Mouse (Mus musculus): Measurements from ENCODE around the gene Ctbp2. TPM values are rescaled to one million over a fixed set of nuclear protein-coding genes. Genes with fewer than 3 reads are reported as not detected.

The Ctbp2 gene
- polyA plus RNA-seq, 1 experiment from 2014 or later = 117 TPM

GRCm38 (mm10) chr7:133047287-133047686, 76.9 kb downstream of the Ctbp2 start:
- 81% methylated on average over 4 of the region's 4 CpGs for WGBS
- Histone ChIP-seq H3K36me3 (replicated peaks) (peaks cover 73% of the 10 kb centered on the region), H3K4me3 (no peak overlapping the region), H3K4me1 (peaks cover 36% of the 10 kb centered on the region), H3K9me3 (no peaks in the 10 kb centered on the region), H3K27ac (replicated peaks) (no peak overlapping the region), H3K27me3 (replicated peaks; ENCODE audit: low read depth, poor library complexity, severe bottlenecking) (no peaks in the 10 kb centered on the region)
- no peak for DNase-seq (ENCODE audit: low spot score)

DNA sequence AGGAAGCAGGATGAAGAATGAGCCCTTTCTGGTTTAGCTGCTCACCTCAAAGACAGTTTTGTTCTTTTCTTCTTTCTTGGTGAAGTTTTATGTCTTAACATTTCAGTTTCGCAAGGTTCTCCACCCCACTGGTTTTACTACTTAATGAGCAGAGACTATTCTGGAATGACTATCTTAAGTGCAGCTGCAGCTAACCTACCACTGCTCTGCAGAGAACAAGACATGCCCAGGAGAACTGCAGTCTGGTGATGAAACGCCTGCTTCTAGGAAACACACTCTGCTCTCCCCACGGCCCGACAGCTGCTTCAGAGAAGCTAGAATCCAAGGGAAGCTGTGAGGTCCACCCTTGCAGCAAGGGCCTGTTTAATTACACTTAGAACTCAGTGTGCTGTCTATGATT, 79.4 kb downstream of the Ctbp2 start:
- no peaks in the 10 kb centered on the region for H3K27me3 ChIP-seq (replicated peaks; ENCODE audit: low read depth, poor library complexity, severe bottlenecking)
- 83% methylated on average over 4 of the region's 4 CpGs for WGBS
- H3K4me1 ChIP-seq = peaks cover 57% of the 10 kb centered on the region
- H3K36me3 ChIP-seq (replicated peaks) = peaks cover 60% of the 10 kb centered on the region
- no peaks in the 10 kb centered on the region for H3K9me3 ChIP-seq
- H3K4me3 ChIP-seq = no peak overlapping the region
- no peak overlapping the region for H3K27ac ChIP-seq (replicated peaks)
- no peak for DNase-seq (ENCODE audit: low spot score)

DNA sequence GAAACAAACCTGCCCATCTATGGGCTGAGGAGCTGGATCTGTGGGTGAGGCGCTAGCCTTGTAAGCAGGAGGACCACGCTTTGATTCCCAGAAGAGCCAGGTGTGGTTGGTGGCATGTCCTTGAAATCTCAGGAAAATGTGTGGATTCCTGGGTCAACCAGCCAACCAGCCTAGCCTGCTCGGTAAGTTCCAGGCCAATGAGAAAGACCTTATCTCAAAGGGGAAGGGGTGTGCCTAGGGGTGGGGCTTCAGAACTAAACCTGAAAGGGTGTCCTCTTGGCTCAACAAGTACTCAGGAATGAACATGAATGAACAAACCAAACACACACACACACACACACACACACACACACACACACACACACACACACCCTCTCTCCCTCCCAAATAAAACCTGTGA, 82.4 kb downstream of the Ctbp2 start:
- H3K27me3 ChIP-seq (replicated peaks; ENCODE audit: low read depth, poor library complexity, severe bottlenecking) = no peaks in the 10 kb centered on the region
- H3K4me1 ChIP-seq = peaks cover 66% of the 10 kb centered on the region
- 77% methylated on average over 3 of the region's 3 CpGs for WGBS
- no peaks in the 10 kb centered on the region for H3K9me3 ChIP-seq
- H3K4me3 ChIP-seq = no peak overlapping the region
- H3K36me3 ChIP-seq (replicated peaks) = peaks cover 46% of the 10 kb centered on the region
- DNase-seq (ENCODE audit: low spot score) = no peak
- H3K27ac ChIP-seq (replicated peaks) = no peak overlapping the region

- H3K9me3 ChIP-seq = no peaks in the 10 kb centered on the region
- H3K4me1 ChIP-seq = peaks cover 76% of the 10 kb centered on the region
- no peak overlapping the region for H3K4me3 ChIP-seq
- no peak overlapping the region for H3K27ac ChIP-seq (replicated peaks)
- no peaks in the 10 kb centered on the region for H3K27me3 ChIP-seq (replicated peaks; ENCODE audit: low read depth, poor library complexity, severe bottlenecking)
- DNase-seq (ENCODE audit: low spot score) = no peak
- 82% methylated on average over 3 of the region's 3 CpGs for WGBS
- peaks cover 37% of the 10 kb centered on the region for H3K36me3 ChIP-seq (replicated peaks)
Measured at GRCm38 (mm10) chr7:133040688-133041345, 83.3 kb downstream of the Ctbp2 start.

DNA sequence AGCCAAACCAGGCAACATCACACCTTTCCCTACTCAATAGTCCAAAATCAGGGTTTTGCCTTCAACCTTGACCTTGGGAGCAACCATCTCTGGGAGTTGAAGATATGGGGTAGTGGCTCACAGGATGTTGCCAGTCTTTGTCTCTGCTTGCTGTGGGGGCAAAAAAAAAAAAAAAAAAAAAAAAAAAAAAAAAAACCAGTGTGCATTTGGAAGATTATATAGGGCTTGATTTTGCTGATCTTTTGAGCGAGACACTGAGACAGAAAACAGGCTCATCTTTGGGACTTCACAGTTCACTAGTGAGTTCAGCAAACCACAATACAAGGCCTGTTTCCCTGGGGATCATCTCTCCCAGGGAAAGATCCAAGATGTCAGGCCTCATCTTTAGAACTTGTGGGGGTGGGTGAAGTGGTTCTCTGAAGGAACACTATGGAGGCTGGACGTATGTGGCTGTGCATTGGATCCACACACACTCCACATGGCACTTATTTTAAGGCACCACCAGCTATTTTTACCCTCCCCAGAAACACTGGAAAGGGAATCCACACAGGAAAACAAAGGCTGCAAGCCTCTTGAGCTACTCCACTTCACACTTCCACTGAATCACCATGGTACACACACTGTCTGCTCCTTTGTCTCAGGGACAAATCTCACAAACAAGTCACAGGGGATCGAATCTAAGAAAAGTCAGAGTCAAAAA, 84.4 kb downstream of the Ctbp2 start:
- Histone ChIP-seq H3K27me3 (replicated peaks; ENCODE audit: low read depth, poor library complexity, severe bottlenecking) (no peaks in the 10 kb centered on the region), H3K27ac (replicated peaks) (peak overlapping the region; percentile 44), H3K36me3 (replicated peaks) (peaks cover 26% of the 10 kb centered on the region), H3K4me3 (no peak overlapping the region), H3K9me3 (no peaks in the 10 kb centered on the region), H3K4me1 (peaks cover 87% of the 10 kb centered on the region)
- no peak for DNase-seq (ENCODE audit: low spot score)
- WGBS = 81% methylated on average over 3 of the region's 3 CpGs

GRCm38 (mm10) chr7:133037618-133038017, 86.5 kb downstream of the Ctbp2 start:
- WGBS = 34% methylated on average over 4 of the region's 4 CpGs
- Histone ChIP-seq H3K27ac (replicated peaks) (peak overlapping the region; percentile 79), H3K4me3 (peak overlapping the region; percentile 30), H3K4me1 (peaks cover 100% of the 10 kb centered on the region), H3K9me3 (no peaks in the 10 kb centered on the region), H3K27me3 (replicated peaks; ENCODE audit: low read depth, poor library complexity, severe bottlenecking) (no peaks in the 10 kb centered on the region), H3K36me3 (replicated peaks) (peaks cover 8% of the 10 kb centered on the region)
- DNase-seq (ENCODE audit: low spot score) = peak; percentile 78

DNA sequence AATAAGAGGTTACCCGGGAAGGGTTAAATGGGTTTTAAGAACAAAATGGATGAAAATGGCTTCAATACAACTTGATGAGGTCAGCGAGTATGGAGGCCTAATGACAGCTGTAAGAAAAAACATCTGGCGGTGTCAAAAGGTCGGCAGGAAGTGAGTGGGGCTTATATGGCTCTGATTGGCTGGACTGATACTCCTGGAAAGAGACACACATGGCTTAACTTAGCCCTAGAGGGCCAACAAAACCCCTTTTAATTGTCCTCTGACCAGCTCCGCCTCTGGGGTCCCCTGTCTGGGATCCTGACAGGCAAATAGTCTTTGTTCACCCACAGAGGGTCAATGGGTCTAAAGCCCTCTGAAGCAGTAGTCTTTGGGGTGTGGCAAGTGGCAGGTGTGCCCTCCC, 86.9 kb downstream of the Ctbp2 start:
- peak; percentile 86 for DNase-seq (ENCODE audit: low spot score)
- Histone ChIP-seq H3K4me1 (peaks cover 99% of the 10 kb centered on the region), H3K4me3 (peak overlapping the region; percentile 30)

GRCm38 (mm10) chr7:133035901-133036300, 88.3 kb downstream of the Ctbp2 start:
- no peaks in the 10 kb centered on the region for H3K27me3 ChIP-seq (replicated peaks; ENCODE audit: low read depth, poor library complexity, severe bottlenecking)
- peak overlapping the region; percentile 79 for H3K27ac ChIP-seq (replicated peaks)
- H3K4me1 ChIP-seq = peaks cover 86% of the 10 kb centered on the region
- H3K36me3 ChIP-seq (replicated peaks) = peaks cover 9% of the 10 kb centered on the region; the same call in 1 of the 2 replicates
- H3K9me3 ChIP-seq = no peaks in the 10 kb centered on the region
- no peak for DNase-seq (ENCODE audit: low spot score)
- H3K4me3 ChIP-seq = no peak overlapping the region

More for the DNA sequence above, 86.9 kb downstream of the Ctbp2 start:
- WGBS = 24% methylated on average over 5 of the region's 5 CpGs
- H3K36me3 ChIP-seq (replicated peaks) = peaks cover 5% of the 10 kb centered on the region
- peak overlapping the region; percentile 79 for H3K27ac ChIP-seq (replicated peaks)
- H3K9me3 ChIP-seq = no peaks in the 10 kb centered on the region
- no peaks in the 10 kb centered on the region for H3K27me3 ChIP-seq (replicated peaks; ENCODE audit: low read depth, poor library complexity, severe bottlenecking)

GRCm38 (mm10) chr7:133032589-133033203, 91.5 kb downstream of the Ctbp2 start:
- no peak overlapping the region for H3K4me3 ChIP-seq
- peak; percentile 72 for DNase-seq (ENCODE audit: low spot score)
- no peaks in the 10 kb centered on the region for H3K27me3 ChIP-seq (replicated peaks; ENCODE audit: low read depth, poor library complexity, severe bottlenecking)
- peaks cover 26% of the 10 kb centered on the region for H3K36me3 ChIP-seq (replicated peaks)
- peaks cover 64% of the 10 kb centered on the region for H3K4me1 ChIP-seq
- no peaks in the 10 kb centered on the region for H3K9me3 ChIP-seq
- WGBS = 46% methylated on average over 9 of the region's 9 CpGs
- H3K27ac ChIP-seq (replicated peaks) = peak overlapping the region; percentile 74

DNA sequence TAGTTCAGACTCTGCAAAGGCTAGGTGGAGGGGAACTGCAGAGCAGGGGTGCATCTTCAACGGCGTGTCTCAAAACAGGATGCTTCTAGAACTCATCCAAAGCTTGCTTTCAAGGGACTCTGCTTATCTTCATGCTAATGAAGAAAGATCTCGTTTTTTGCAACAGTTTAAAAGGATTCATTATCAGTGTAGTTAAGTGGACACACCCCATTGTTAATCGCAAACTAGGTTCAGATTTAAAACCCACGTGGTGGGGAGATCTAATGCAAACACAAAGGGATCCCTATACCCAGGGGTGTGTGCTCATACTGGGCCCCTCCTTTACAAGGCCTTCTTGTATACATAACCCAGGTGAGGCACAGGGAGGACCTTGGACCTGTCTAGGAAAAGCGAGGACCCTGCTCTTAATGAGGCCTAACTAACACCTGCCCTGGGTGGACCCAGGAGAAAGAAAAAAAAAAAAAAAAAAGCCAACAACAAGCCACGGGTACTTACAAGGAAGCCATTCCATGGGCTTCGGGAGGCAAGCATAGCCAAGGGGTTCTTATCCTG, 94.6 kb downstream of the Ctbp2 start:
- Histone ChIP-seq H3K36me3 (replicated peaks) (peaks cover 29% of the 10 kb centered on the region), H3K27ac (replicated peaks) (no peak overlapping the region), H3K27me3 (replicated peaks; ENCODE audit: low read depth, poor library complexity, severe bottlenecking) (no peaks in the 10 kb centered on the region), H3K9me3 (no peaks in the 10 kb centered on the region), H3K4me1 (peaks cover 64% of the 10 kb centered on the region), H3K4me3 (no peak overlapping the region)
- WGBS = 81% methylated on average over 8 of the region's 8 CpGs
- no peak for DNase-seq (ENCODE audit: low spot score)

DNA sequence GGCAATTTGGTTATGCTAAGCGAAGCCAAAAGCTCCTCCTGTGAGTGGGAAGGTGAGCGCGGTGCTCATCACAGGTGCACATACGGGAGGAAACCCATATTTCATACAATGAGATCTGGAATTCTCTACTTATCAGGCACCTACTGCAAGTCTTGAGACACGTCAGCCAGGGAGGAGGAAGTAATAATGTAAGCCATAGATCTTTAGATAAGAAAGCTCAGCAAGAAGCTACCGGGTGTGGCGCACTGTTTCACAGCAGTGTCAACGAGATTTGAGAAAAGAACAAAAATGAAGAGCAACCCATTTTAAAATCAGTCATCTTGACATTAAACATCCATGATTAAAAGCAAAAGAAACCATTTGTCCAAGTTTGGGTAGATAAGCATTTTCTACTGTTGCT, 95.2 kb downstream of the Ctbp2 start:
- no peak for DNase-seq (ENCODE audit: low spot score)
- Histone ChIP-seq H3K9me3 (no peaks in the 10 kb centered on the region), H3K27ac (replicated peaks) (no peak overlapping the region), H3K36me3 (replicated peaks) (peaks cover 33% of the 10 kb centered on the region), H3K4me1 (peaks cover 64% of the 10 kb centered on the region), H3K27me3 (replicated peaks; ENCODE audit: low read depth, poor library complexity, severe bottlenecking) (no peaks in the 10 kb centered on the region), H3K4me3 (no peak overlapping the region)
- WGBS = 91% methylated on average over 8 of the region's 8 CpGs

GRCm38 (mm10) chr7:133027930-133028329, 96.2 kb downstream of the Ctbp2 start:
- H3K27me3 ChIP-seq (replicated peaks; ENCODE audit: low read depth, poor library complexity, severe bottlenecking) = no peaks in the 10 kb centered on the region
- peaks cover 60% of the 10 kb centered on the region for H3K4me1 ChIP-seq
- WGBS = 93% methylated on average over 4 of the region's 4 CpGs
- H3K36me3 ChIP-seq (replicated peaks) = peaks cover 40% of the 10 kb centered on the region
- no peak for DNase-seq (ENCODE audit: low spot score)
- no peaks in the 10 kb centered on the region for H3K9me3 ChIP-seq
- no peak overlapping the region for H3K27ac ChIP-seq (replicated peaks)
- H3K4me3 ChIP-seq = no peak overlapping the region

Measured in embryonic facial prominence, embryonic 10.5 days (tissue).